Mouse (Mus musculus): ENCODE results near the gene Jmjd8.

- TF ChIP-seq CTCF (IDR thresholded peaks at IDR 0.05; ENCODE audit: borderline replicate concordance, insufficient read depth, low read depth, low read length) = no peak
- TF ChIP-seq POLR2A (IDR thresholded peaks at IDR 0.05; ENCODE audit: borderline replicate concordance, insufficient read depth, low read length) = no peak
These were observed 47.8 kb downstream of the Jmjd8 start for GRCm38 (mm10) chr17:25876347-25876915.

Measured in cerebellum, adult 2 months (tissue).